In the genomic region with DNA sequence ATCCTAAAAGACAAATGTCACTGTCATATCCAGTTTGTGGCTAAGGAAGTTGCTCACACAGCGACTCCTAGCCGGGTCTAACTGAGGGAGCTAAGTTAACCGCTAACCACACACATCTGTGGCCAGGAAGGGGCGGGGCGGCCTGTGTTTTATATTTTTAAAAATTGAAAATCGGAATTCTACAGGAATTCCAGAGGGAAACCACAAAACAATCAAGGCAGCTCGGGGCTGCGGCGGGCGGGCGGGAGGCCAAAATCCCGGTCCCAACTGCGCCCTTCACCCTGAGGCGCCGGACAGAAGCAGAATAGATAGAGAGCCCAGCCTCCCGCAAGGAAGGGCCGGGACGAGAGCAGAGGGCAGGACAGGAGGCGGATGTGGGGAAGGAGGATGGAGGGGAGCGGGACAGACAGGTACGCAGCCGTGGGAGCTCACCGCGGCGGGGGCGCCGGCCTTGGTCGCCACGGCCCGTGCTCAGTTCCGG, we compare ENCODE assay signal across 8 mouse cellular contexts. TPM values are rescaled to one million over a fixed set of nuclear protein-coding genes. Genes with fewer than 3 reads are reported as not detected.
DNase-seq lines count a peak whose midpoint lies in the region; ATAC-seq and TF ChIP-seq lines count a peak whose summit lies in the region.

No protein-coding gene starts in this region.

- TF ChIP-seq POLR2A in CH12.LX (IDR thresholded peaks at IDR 0.05; ENCODE audit: low read depth, low read length) = no peak

- ATAC-seq in embryonic facial prominence, embryonic 14.5 days (ENCODE audit: low read depth) = peak; percentile 28
- ATAC-seq in intestine, embryonic 15.5 days = peak; percentile 44

- peaks cover 38% of the 10 kb centered on the region for H3K79me2 ChIP-seq in CH12.LX (replicated peaks; ENCODE audit: control insufficient read depth, extremely low read depth, insufficient read depth, poor library complexity, severe bottlenecking)

- H3K27ac ChIP-seq in CH12.LX (ENCODE audit: insufficient read depth, low read depth) = peak overlapping the region; percentile 29; the same call in 1 of the 2 replicates
- peak overlapping the region; percentile 82 for H3K27ac ChIP-seq in embryonic facial prominence, embryonic 14.5 days (replicated peaks; ENCODE audit: low read depth, low read length)
- H3K27ac ChIP-seq in intestine, embryonic 15.5 days = peak overlapping the region; percentile 82

- peaks cover 2 to 28% of the 10 kb centered on the region in 2 experiments; a peak in 3 of 4 replicates for H3K4me1 ChIP-seq in CH12.LX (ENCODE audit: control insufficient read depth in 1 of 2, insufficient read depth in 2 of 2)
- H3K4me1 ChIP-seq in embryonic facial prominence, embryonic 14.5 days (ENCODE audit: control insufficient read depth, insufficient read depth, low read length) = peaks cover 21% of the 10 kb centered on the region
- 0 out of 2 replicates have a peak, but pooled peaks cover 7% of the 10 kb centered on the region for H3K4me1 ChIP-seq in intestine, embryonic 15.5 days (replicated peaks)

- TF ChIP-seq EP300 in CH12.LX (IDR thresholded peaks at IDR 0.05; ENCODE audit: low read length) = no peak

- DNase-seq in gastrocnemius, postnatal 10 days = peak; percentile 20
- DNase-seq in gastrocnemius, adult 8-10 months (ENCODE audit: low spot score in 2 of 2) = no peak
- DNase-seq in CH12.LX (ENCODE audit: extremely low read depth) (peak; percentile 59), MN1 (ENCODE audit: low spot score) (no peak)
- DNase-seq in embryonic facial prominence, embryonic 14.5 days (ENCODE audit: low spot score) = peak; percentile 55
- peak; percentile 26 for DNase-seq in lung, postnatal 36 days
- peak; percentile 32 to 50 for DNase-seq in thymus, adult 18-20 months

- H3K9me3 ChIP-seq in CH12.LX (replicated peaks; ENCODE audit: low read length) = no peaks in the 10 kb centered on the region
- H3K9me3 ChIP-seq in embryonic facial prominence, embryonic 14.5 days (ENCODE audit: control insufficient read depth, low read length) = no peaks in the 10 kb centered on the region
- no peaks in the 10 kb centered on the region for H3K9me3 ChIP-seq in intestine, embryonic 15.5 days

- WGBS in embryonic facial prominence, embryonic 14.5 days = 1% methylated on average over 19 of the region's 31 CpGs
- under 1% methylated on average over 31 of the region's 31 CpGs for WGBS in intestine, embryonic 15.5 days

- 0 out of 2 replicates have a peak overlapping the region, but pooled peaks have one; percentile 83 for H3K4me2 ChIP-seq in CH12.LX (ENCODE audit: insufficient read depth, low read depth, poor library complexity, severe bottlenecking)
- peak overlapping the region; percentile 66 for H3K4me2 ChIP-seq in embryonic facial prominence, embryonic 14.5 days (ENCODE audit: low read depth, low read length)
- peak overlapping the region; percentile 74 for H3K4me2 ChIP-seq in intestine, embryonic 15.5 days (replicated peaks)

- peak overlapping the region; percentile 55 for H3K9ac ChIP-seq in CH12.LX (ENCODE audit: insufficient read depth, low read depth)
- H3K9ac ChIP-seq in embryonic facial prominence, embryonic 14.5 days (ENCODE audit: low read depth, low read length) = peak overlapping the region; percentile 81
- H3K9ac ChIP-seq in intestine, embryonic 15.5 days = peak overlapping the region; percentile 75

- TF ChIP-seq RAD21 in CH12.LX (IDR thresholded peaks at IDR 0.05; ENCODE audit: low read depth, low read length) = no peak

- H3K27me3 ChIP-seq in CH12.LX (replicated peaks) = no peaks in the 10 kb centered on the region
- H3K27me3 ChIP-seq in embryonic facial prominence, embryonic 14.5 days (replicated peaks; ENCODE audit: control insufficient read depth, insufficient read depth, low read length) = no peaks in the 10 kb centered on the region
- H3K27me3 ChIP-seq in intestine, embryonic 15.5 days (replicated peaks) = no peaks in the 10 kb centered on the region

- peaks cover 8 to 28% of the 10 kb centered on the region in 2 experiments for H3K36me3 ChIP-seq in CH12.LX (replicated peaks in 1 of 2; ENCODE audit: control insufficient read depth in 1 of 2, insufficient read depth in 1 of 2, low read length in 1 of 2)
- H3K36me3 ChIP-seq in embryonic facial prominence, embryonic 14.5 days (ENCODE audit: control insufficient read depth, insufficient read depth, low read length) = peaks cover 18% of the 10 kb centered on the region
- H3K36me3 ChIP-seq in intestine, embryonic 15.5 days = 0 out of 2 replicates have a peak, but pooled peaks cover 4% of the 10 kb centered on the region

- in situ Hi-C loops in CH12.LX (cut with MboI; ENCODE audit: low pct_ligation_motif_present, low pct_unique_long_range_greater_than_20kb, low sequenced_read_pairs) = no loop called here

- H3K4me3 ChIP-seq in CH12.LX (replicated peaks in 1 of 3; ENCODE audit: low read depth in 2 of 3, low read length in 2 of 3, poor library complexity in 1 of 3) = peak overlapping the region; percentile 91 to 100 (median 94)
- peak overlapping the region; percentile 78 for H3K4me3 ChIP-seq in embryonic facial prominence, embryonic 14.5 days (ENCODE audit: low read depth, low read length)
- H3K4me3 ChIP-seq in intestine, embryonic 15.5 days (replicated peaks) = peak overlapping the region; percentile 95

- TF ChIP-seq CTCF in CH12.LX (conservative IDR thresholded peaks at IDR 0.05 in 1 of 2, IDR thresholded peaks at IDR 0.05 in 1 of 2; ENCODE audit: low read depth in 2 of 2, low read length in 2 of 2) = no peak

- dilution Hi-C loops in CH12.LX (cut with MboI; ENCODE audit: extremely low pct_ligation_motif_present, extremely low pct_unique_long_range_greater_than_20kb, low sequenced_read_pairs) = no loop called here

TF ChIP-seq in CH12.LX, 34 proteins besides CTCF, POLR2A, EP300 and RAD21:
- TF ChIP-seq ETS1 (conservative IDR thresholded peaks at IDR 0.05; ENCODE audit: low read depth, low read length) (no peak), UBTF (IDR thresholded peaks at IDR 0.05; ENCODE audit: low read depth, low read length) (no peak), CHD1 (IDR thresholded peaks at IDR 0.05; ENCODE audit: low read depth, low read length) (no peak)

RNA-seq across cellular contexts. Expression of gene Ect2, which starts 0.4 kb away (rescaled TPM):
- total RNA-seq in gastrocnemius, postnatal 10 days (2021) = 1 to 10 TPM; 6.1 to 9.3 TPM
- under 1 TPM in 3 of 4 experiments, not detected in 1; 0.18 to 0.83 (median 0.22) TPM for total RNA-seq in gastrocnemius, adult 8-10 months (2022)
- 29.9 and 31.8 TPM in 2 replicates for total RNA-seq in CH12.LX (2012; rRNA removed)
- total RNA-seq in CH12.LX (2014; rRNA removed) = 38.9 and 50.4 TPM in 2 replicates
- polyA plus RNA-seq in CH12.LX (2012; ENCODE audit: insufficient read length, low read depth) = 32.5 and 36.7 TPM in 2 replicates
- polyA plus RNA-seq in embryonic facial prominence, embryonic 14.5 days (2014; fragmentation: Nextera tagmentation; extraction: Ambion mirVana) = 35.6 and 40.5 TPM in 2 replicates
- polyA plus RNA-seq in intestine, embryonic 15.5 days (2015; fragmentation: Nextera tagmentation; extraction: Ambion mirVana) = 42.3 and 52.5 TPM in 2 replicates

RNA-seq across cellular contexts. Expression of gene Nceh1, which starts 29.5 kb away (rescaled TPM):
- 10 to 100 TPM; 10.7 to 13.6 TPM for total RNA-seq in gastrocnemius, postnatal 10 days (2021)
- total RNA-seq in gastrocnemius, adult 8-10 months (2022) = 10 to 100 TPM; 13.8 to 19.7 (median 17.4) TPM
- total RNA-seq in CH12.LX (2012; rRNA removed) (8.5 and 9.1 TPM in 2 replicates), CH12.LX (2014; rRNA removed) (11.8 and 12.3 TPM in 2 replicates)
- polyA plus RNA-seq in CH12.LX (2012; ENCODE audit: insufficient read length, low read depth) = 8.1 and 9.2 TPM in 2 replicates
- 4.3 and 6.8 TPM in 2 replicates for polyA plus RNA-seq in embryonic facial prominence, embryonic 14.5 days (2014; fragmentation: Nextera tagmentation; extraction: Ambion mirVana)
- 8.6 and 9.3 TPM in 2 replicates for polyA plus RNA-seq in intestine, embryonic 15.5 days (2015; fragmentation: Nextera tagmentation; extraction: Ambion mirVana)

Comparison
In these comparisons a context has a peak if more than half of its experiments do, and no peak if none do; other contexts are left out.
1. DNase-seq: peak in gastrocnemius, postnatal 10 days (single experiment), CH12.LX (single experiment), embryonic facial prominence, embryonic 14.5 days (single experiment), lung, postnatal 36 days (single experiment) and thymus, adult 18-20 months (2 of 2); none in gastrocnemius, adult 8-10 months (0 of 2) and MN1 (single experiment).
2. H3K27ac ChIP-seq: peak in every context shown above with its lines; median percentile 82 in embryonic facial prominence, embryonic 14.5 days; 82 in intestine, embryonic 15.5 days; 29 in CH12.LX.
3. Peak in every context shown above with its lines, with median percentiles within 50 percentile points of each other: H3K4me2 ChIP-seq, H3K4me3 ChIP-seq and H3K9ac ChIP-seq.